Mouse (Mus musculus): Measurements from ENCODE around the gene Atxn3.

DNA sequence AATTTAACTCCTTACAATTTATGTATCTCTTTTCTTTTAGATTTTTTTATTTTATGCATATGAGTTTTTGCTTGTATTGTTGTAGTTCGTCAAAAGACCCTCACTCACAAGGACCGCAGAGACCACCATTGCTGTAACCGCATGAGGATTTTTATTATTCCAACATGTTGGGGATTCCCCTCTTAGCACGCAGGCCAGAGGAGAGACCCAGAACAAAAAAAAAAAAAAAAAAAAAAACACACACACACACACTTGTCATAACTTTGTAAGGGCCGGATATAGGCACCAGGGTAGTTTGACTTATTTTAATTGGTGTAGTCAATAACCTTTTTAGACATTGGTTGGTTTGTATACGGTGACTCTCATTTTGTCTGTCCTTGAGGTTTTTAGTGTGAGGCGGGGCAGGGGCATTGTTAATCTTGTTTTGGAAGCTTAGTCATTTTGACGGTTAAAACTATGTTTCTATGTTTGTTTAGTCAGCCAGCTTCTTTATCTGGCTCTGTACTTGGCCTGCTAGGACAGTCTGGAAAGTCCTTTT lies 21.2 kb upstream of the Atxn3 start:
- TF ChIP-seq CTCF (IDR thresholded peaks at IDR 0.05; ENCODE audit: extremely low read depth, insufficient read depth, low read length) (no peak), POLR2A (IDR thresholded peaks at IDR 0.05; ENCODE audit: extremely low read depth, insufficient read depth, low read length) (no peak)
